Mouse (Mus musculus) stomach, embryonic 14.5 days (tissue): ENCODE measurements around the gene Gsg1. TPM values are rescaled to one million over a fixed set of nuclear protein-coding genes. Genes with fewer than 3 reads are reported as not detected.

ENCODE experiments used
- ATAC-seq: fragments of 200-750 bp; cut with Nextera tagmentation; 2 replicates; pipeline ENCODE4 v1.8.0; 2017; ENCODE audit warnings: low read depth, moderate TSS enrichment; ENCODE audit not compliant: insufficient number of reproducible peaks, insufficient read depth, low FRiP score
- H3K27ac ChIP-seq: fragments of 300-500 bp; sonication (generic); 2 replicates; pipeline ENCODE4 v1.5.1; 2014; ENCODE audit warnings: mild to moderate bottlenecking, low read length, moderate library complexity, mixed read lengths
- H3K27me3 ChIP-seq: fragments of 300-500 bp; sonication (generic); 2 replicates; pipeline ENCODE4 v1.6.1; 2014; ENCODE audit warnings: low read length, control low read depth, mixed read lengths; ENCODE audit not compliant: control insufficient read depth, insufficient read depth
- H3K36me3 ChIP-seq: fragments of 300-500 bp; sonication (generic); 2 replicates; pipeline ENCODE4 v1.6.1; 2014; ENCODE audit warnings: mild to moderate bottlenecking, control low read depth, low read length, moderate library complexity, mixed read lengths; ENCODE audit not compliant: control insufficient read depth, insufficient read depth
- H3K4me1 ChIP-seq: fragments of 300-500 bp; sonication (generic); 2 replicates; pipeline ENCODE4 v1.6.1; 2014; ENCODE audit warnings: low read length, control low read depth, mixed read lengths; ENCODE audit not compliant: control insufficient read depth, insufficient read depth
- H3K4me2 ChIP-seq: fragments of 300-500 bp; sonication (generic); replicated peaks from 2 replicates; pipeline ENCODE4 v1.6.1; 2014; ENCODE audit warnings: low read depth, low read length, control low read depth
- H3K4me3 ChIP-seq: fragments of 300-500 bp; sonication (generic); 2 replicates; pipeline ENCODE4 v1.5.1; 2014; ENCODE audit warnings: low read depth, low read length, control low read depth
- H3K9ac ChIP-seq: fragments of 300-500 bp; sonication (generic); replicated peaks from 2 replicates; pipeline ENCODE4 v1.6.1; 2014; ENCODE audit warnings: low read depth, mild to moderate bottlenecking, control low read depth, low read length, moderate library complexity, mixed read lengths
- H3K9me3 ChIP-seq: fragments of 300-500 bp; sonication (generic); 2 replicates; pipeline ENCODE4 v1.6.1; 2016; ENCODE audit warnings: low read depth, low read length, control low read depth; ENCODE audit not compliant: control insufficient read depth
- WGBS: fragments of 180-500 bp; shearing (Covaris S2); extraction: QIAGEN DNeasy Blood & Tissue Kit; methylation state at CpG from one replicate; pipeline ENCODE4 v1.1.7; 2014; 5-methylcytosine and 5-hydroxymethylcytosine counted together
- polyA plus RNA-seq: library from polyadenylated mRNA; unstranded; fragments of >200 nt; fragmentation: Nextera tagmentation; extraction: Ambion mirVana; gene quantifications from 2 replicates; pipeline ENCODE4 v1.2.1, GENCODE M21; 2014

Gene Gsg1
- 0.65 and 0.95 TPM in 2 replicates for polyA plus RNA-seq

DNA sequence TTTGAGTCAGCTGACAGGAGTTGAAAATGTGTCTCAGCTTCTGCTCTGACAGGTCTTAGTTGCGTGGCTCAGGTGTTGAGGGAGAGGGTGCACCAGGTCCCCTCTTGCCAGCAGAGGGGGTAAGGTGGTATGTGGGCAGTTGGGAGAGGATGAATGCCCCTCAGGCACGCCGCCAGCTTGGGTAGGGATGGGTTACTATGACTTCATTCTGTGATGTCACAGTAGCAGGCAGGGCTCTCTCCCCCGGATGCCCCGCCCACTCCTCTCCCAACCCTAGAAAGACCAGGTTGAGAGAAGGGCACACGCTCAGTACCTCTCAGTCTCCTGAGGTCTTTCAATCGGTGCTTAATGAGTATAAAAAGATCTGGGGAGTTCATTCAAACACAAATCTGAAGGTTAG is at the start of gene Gsg1:
TSS of gene Gsg1 (minus strand) at position 199 of the 400 bp plus-strand sequence.
- Histone ChIP-seq H3K27ac (no peak within 1 kb of the TSS), H3K9ac (no peak within 1 kb of the TSS), H3K4me2 (no peak within 1 kb of the TSS), H3K4me3 (no peak within 1 kb of the TSS), H3K4me1 (peaks cover 22% of the 10 kb centered on the region), H3K27me3 (no peaks in the 10 kb centered on the region), H3K36me3 (no peaks in the 10 kb centered on the region), H3K9me3 (peaks cover 3% of the 10 kb centered on the region; the same call in 1 of the 2 replicates)
- WGBS: 79% methylated on average over 7 of the region's 7 CpGs
- ATAC-seq: no peak

DNA sequence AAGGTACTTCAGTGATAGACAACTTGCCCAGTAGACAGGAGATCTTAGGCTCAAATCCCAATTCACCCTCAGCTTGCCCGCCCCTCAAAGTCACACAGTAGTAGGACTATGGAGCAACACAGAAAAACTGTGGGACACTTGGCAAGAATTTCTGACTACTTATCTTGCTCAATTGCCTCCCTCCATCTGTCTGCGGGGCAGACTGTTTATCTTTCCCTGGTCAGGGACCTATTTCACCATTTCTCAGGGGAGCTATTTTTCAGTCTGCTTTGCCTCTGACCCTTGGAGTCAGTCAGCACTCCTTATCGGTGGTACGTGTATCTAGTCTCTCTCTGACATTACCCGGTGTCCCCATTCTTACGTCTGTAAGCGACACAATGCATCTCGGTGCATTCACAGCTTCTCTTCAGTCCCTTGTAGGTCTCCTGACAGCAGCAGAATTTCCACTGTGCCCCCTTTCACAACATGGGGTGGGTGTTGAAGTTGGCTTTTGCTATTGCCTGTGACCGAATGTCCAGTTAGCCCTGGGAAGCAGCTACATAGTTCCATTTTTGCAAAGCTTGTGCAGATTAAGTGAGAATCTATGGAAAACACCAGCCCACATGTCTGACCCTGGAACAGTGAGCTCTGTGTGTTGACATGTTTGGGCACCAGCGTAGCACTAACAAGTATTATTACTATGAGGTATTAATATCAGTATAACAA is 48.4 kb upstream of the Gsg1 start:
- H3K4me2 ChIP-seq: no peak overlapping the region
- peaks cover 4% of the 10 kb centered on the region; the same call in 1 of the 2 replicates for H3K4me1 ChIP-seq
- no peaks in the 10 kb centered on the region for H3K9me3 ChIP-seq
- WGBS: 64% methylated on average over 10 of the region's 10 CpGs
- no peaks in the 10 kb centered on the region for H3K27me3 ChIP-seq
- no peak overlapping the region for H3K9ac ChIP-seq
- no peak overlapping the region for H3K27ac ChIP-seq
- ATAC-seq: no peak
- H3K4me3 ChIP-seq: no peak overlapping the region
- H3K36me3 ChIP-seq: no peaks in the 10 kb centered on the region

DNA sequence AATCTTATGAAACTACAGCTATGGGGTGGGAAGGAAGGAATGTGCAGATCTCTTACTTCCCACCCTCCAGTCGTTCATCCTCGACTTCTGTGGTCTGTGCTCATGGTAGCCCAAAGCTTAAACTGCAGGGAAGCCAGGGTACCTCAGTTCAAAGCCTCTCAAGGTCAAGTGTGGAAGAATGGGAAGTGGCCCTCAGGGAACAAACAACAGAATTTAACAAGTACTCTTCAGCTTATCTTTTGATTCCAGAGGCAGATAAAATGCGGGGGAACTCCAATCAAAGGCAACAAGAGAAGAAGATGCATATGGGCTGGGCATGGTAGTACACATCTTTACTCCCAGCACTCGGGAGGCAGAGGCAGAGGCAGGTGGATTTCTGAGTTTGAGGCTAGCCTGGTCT is 46.3 kb upstream of the Gsg1 start:
- H3K9me3 ChIP-seq: no peaks in the 10 kb centered on the region
- H3K4me2 ChIP-seq: no peak overlapping the region
- H3K27me3 ChIP-seq: no peaks in the 10 kb centered on the region
- 78% methylated on average over 4 of the region's 4 CpGs for WGBS
- no peak overlapping the region for H3K27ac ChIP-seq
- peaks cover 4% of the 10 kb centered on the region; the same call in 1 of the 2 replicates for H3K4me1 ChIP-seq
- no peak overlapping the region for H3K9ac ChIP-seq
- no peak overlapping the region for H3K4me3 ChIP-seq
- ATAC-seq: no peak
- H3K36me3 ChIP-seq: no peaks in the 10 kb centered on the region

DNA sequence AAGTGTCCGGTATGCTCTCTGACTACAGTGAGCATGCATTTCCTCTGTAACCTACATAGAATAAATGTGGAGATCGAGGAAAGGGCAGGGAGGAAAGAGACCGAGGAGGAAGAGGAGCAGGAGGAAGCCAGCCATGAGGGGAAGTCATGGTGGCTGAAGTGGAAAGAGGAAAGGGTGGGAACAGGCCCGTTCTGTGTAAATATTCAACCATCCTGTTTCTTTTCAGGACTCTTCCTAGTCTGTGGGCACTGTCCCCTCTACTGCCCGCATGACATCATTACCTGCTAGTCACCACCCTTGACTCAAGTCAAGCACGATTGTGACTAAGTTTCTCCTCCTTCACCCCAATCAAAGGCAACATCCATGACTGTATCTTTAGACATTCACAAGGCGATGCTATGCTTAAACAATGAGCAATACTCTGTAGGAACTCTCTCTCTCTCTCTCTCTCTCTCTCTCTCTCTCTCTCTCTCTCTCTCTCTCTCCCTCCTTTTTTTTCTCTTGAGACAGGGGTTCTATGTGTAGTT is 44.9 kb upstream of the Gsg1 start:
- 85% methylated on average over 7 of the region's 7 CpGs for WGBS
- Histone ChIP-seq H3K36me3 (no peaks in the 10 kb centered on the region), H3K4me1 (no peaks in the 10 kb centered on the region), H3K9me3 (no peaks in the 10 kb centered on the region), H3K9ac (no peak overlapping the region), H3K4me3 (no peak overlapping the region), H3K27ac (no peak overlapping the region), H3K4me2 (no peak overlapping the region), H3K27me3 (no peaks in the 10 kb centered on the region)
- no peak for ATAC-seq

DNA sequence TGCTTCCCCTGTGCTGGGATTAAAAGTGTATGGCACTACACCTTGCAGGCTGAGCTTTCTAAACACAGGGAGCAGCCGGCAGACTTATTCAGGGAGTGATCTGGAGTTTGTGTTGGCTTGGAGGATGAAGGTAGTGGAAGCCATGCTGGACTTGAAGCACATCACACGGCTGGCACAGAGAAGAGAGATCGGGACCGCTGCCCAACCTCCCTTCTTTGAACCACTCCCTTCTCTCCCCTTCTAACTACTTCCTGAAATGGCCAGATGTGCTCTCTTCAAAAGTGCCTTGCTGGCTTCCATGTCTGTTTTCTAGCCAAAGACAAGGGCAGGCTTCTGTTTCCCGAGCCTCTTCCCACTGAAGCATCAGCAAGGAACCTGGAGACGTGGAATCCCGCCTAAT is 43.4 kb upstream of the Gsg1 start:
- no peak overlapping the region for H3K27ac ChIP-seq
- no peak overlapping the region for H3K4me2 ChIP-seq
- H3K9me3 ChIP-seq: no peaks in the 10 kb centered on the region
- H3K27me3 ChIP-seq: no peaks in the 10 kb centered on the region
- 83% methylated on average over 7 of the region's 7 CpGs for WGBS
- ATAC-seq: no peak
- no peaks in the 10 kb centered on the region for H3K36me3 ChIP-seq
- H3K9ac ChIP-seq: no peak overlapping the region
- H3K4me3 ChIP-seq: no peak overlapping the region
- no peaks in the 10 kb centered on the region for H3K4me1 ChIP-seq

DNA sequence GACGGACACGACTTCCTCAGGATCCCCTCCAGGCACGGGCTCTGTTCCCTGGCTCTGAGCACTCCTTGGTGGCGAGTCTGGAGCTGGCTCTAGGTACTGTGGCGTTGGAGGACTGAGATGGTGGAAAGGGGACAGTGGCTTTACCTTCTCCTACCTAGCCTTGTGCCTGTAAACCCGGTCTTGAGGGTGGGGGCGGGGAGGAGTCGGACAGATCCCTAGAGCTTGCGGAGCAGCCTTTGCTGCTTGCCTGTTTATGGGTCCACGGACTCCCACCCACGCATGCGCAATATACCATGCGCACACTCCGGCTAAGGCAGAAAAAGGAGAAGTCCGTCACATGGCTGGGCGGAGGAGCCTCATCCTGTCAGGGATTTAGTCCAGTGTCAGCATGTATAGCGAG is 42.1 kb upstream of the Gsg1 start:
- 65% methylated on average over 17 of the region's 17 CpGs for WGBS
- ATAC-seq: no peak

DNA sequence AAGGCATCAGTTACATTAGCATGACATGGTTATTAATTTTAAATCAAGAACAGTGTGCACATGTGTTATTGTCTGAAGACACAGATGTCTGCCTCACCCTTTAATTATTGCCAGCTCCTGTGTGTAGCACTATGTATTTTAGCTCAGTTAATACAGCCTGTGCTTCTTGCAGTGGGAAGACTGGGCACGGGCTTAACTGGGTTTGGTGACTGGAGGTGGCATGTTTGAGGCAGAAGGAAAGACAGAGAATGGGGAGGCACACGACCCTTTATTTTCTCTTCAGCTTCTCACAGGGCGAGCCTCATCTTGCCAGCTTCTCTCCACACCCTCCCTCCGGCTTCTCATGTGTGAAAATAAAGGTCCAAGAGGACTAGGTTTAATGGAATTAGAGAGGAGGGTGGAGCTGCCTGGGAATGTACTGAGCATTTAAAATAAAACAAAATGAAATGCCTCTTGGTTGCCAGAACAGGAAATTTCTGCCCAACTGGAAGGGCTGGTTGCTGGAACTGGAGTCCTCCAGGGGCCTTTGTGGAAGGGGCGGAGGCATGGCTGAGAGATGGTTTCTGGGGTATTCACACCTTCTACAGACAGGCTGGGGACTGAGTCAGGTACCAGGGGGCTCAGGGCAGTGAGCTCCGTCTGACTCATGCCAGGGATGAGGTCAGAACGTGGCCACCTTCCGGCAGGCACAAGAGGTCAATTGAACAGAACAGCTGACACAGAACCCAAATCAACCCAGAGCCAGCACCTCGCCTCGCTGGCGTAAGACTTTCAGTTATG is 41.1 kb upstream of the Gsg1 start:
- 66% methylated on average over 11 of the region's 11 CpGs for WGBS
- Histone ChIP-seq H3K4me1 (no peaks in the 10 kb centered on the region), H3K9ac (no peak overlapping the region), H3K36me3 (no peaks in the 10 kb centered on the region), H3K27ac (no peak overlapping the region; the same call in 1 of the 2 replicates), H3K27me3 (no peaks in the 10 kb centered on the region), H3K9me3 (no peaks in the 10 kb centered on the region), H3K4me3 (no peak overlapping the region), H3K4me2 (no peak overlapping the region)
- peak; percentile 42; the same call in 1 of the 2 replicates for ATAC-seq

More for the DNA sequence above, 42.1 kb upstream of the Gsg1 start:
- Histone ChIP-seq H3K4me3 (no peak overlapping the region), H3K9me3 (no peaks in the 10 kb centered on the region), H3K27ac (peak overlapping the region; percentile 3; the same call in 1 of the 2 replicates), H3K27me3 (no peaks in the 10 kb centered on the region), H3K9ac (no peak overlapping the region), H3K4me1 (no peaks in the 10 kb centered on the region), H3K36me3 (no peaks in the 10 kb centered on the region), H3K4me2 (no peak overlapping the region)

DNA sequence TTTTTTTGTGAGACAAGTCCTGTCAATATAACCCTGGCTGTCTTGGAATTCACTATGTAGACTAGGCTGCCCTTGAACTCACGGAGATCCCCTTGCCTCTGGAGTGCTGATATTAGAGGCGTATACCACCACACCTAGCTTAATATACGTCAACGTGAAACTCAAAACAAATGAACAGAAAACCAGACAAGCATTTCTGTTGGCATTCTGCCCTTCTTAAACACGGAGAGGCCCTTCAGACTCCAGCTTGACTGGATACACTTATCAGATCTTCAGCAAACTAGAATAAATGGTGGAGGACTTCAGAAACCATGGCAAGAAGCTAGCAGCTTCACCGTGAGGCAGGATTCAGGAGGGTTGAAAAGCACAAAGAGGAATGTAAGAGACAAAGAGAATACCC is 40.0 kb upstream of the Gsg1 start:
- 55% methylated on average over 6 of the region's 6 CpGs for whole genome bisulfite sequencing
- Histone ChIP-seq H3K27me3 (no peaks in the 10 kb centered on the region), H3K9me3 (no peaks in the 10 kb centered on the region), H3K36me3 (no peaks in the 10 kb centered on the region), H3K4me2 (no peak overlapping the region), H3K27ac (peak overlapping the region; percentile 41; the same call in 1 of the 2 replicates), H3K4me3 (no peak overlapping the region), H3K4me1 (no peaks in the 10 kb centered on the region), H3K9ac (no peak overlapping the region)
- no peak for ATAC-seq
